Mouse (Mus musculus): Measurements from ENCODE around the gene Wdr78. TPM values are rescaled to one million over a fixed set of nuclear protein-coding genes. Genes with fewer than 3 reads are reported as not detected.

Wdr78 gene
- polyA plus RNA-seq (2015; fragmentation: Nextera tagmentation; extraction: Ambion mirVana) = 3.8 and 4.6 TPM in 2 replicates

- no peaks in the 10 kb centered on the region for H3K27me3 ChIP-seq (replicated peaks; ENCODE audit: control insufficient read depth, insufficient read depth, low read length)
- peak within 1 kb of the TSS; percentile 100 for H3K27ac ChIP-seq (ENCODE audit: low read length)
- no peaks in the 10 kb centered on the region for H3K9me3 ChIP-seq (ENCODE audit: control insufficient read depth, low read length)
- peak within 1 kb of the TSS; percentile 97 for H3K9ac ChIP-seq (replicated peaks; ENCODE audit: low read depth, low read length)
- WGBS = under 1% methylated on average over 79 of the region's 90 CpGs
- no peaks in the 10 kb centered on the region for H3K36me3 ChIP-seq (ENCODE audit: control insufficient read depth, insufficient read depth)
- peak within 1 kb of the TSS; percentile 92 for H3K4me3 ChIP-seq (replicated peaks; ENCODE audit: low read length)
- ATAC-seq = peak; percentile 99
- peak within 1 kb of the TSS; percentile 75 for H3K4me2 ChIP-seq (ENCODE audit: low read length)
- H3K4me1 ChIP-seq (replicated peaks; ENCODE audit: control insufficient read depth, insufficient read depth, low read length) = peaks cover 28% of the 10 kb centered on the region
Observed at GRCm38 (mm10) chr4:103114184-103115111, at the start of gene Wdr78, which contains the start of gene Mier1. Gene Wdr78, minus strand, starts transcription at chr4:103114555. Gene Mier1, plus strand, starts transcription at chr4:103114390.

- ATAC-seq = no peak
- no peak overlapping the region for H3K4me2 ChIP-seq (ENCODE audit: low read length)
- H3K9ac ChIP-seq (replicated peaks; ENCODE audit: low read depth, low read length) = no peak overlapping the region
- H3K9me3 ChIP-seq (ENCODE audit: control insufficient read depth, low read length) = no peaks in the 10 kb centered on the region
- no peak overlapping the region for H3K4me3 ChIP-seq (replicated peaks; ENCODE audit: low read length)
- H3K27me3 ChIP-seq (replicated peaks; ENCODE audit: control insufficient read depth, insufficient read depth, low read length) = no peaks in the 10 kb centered on the region
- WGBS = 92% methylated on average over 4 of the region's 4 CpGs
- H3K4me1 ChIP-seq (replicated peaks; ENCODE audit: control insufficient read depth, insufficient read depth, low read length) = no peaks in the 10 kb centered on the region
- H3K27ac ChIP-seq (ENCODE audit: low read length) = no peak overlapping the region
- peaks cover 12% of the 10 kb centered on the region for H3K36me3 ChIP-seq (ENCODE audit: control insufficient read depth, insufficient read depth)
Observed at GRCm38 (mm10) chr4:103158781-103159180, 44.4 kb upstream of the Wdr78 start.

GRCm38 (mm10) chr4:103151946-103152345, 37.6 kb upstream of the Wdr78 start:
- peaks cover 20% of the 10 kb centered on the region for H3K36me3 ChIP-seq (ENCODE audit: control insufficient read depth, insufficient read depth)
- no peak overlapping the region for H3K4me2 ChIP-seq (ENCODE audit: low read length)
- no peak for ATAC-seq
- H3K4me3 ChIP-seq (replicated peaks; ENCODE audit: low read length) = no peak overlapping the region
- no peaks in the 10 kb centered on the region for H3K27me3 ChIP-seq (replicated peaks; ENCODE audit: control insufficient read depth, insufficient read depth, low read length)
- no peaks in the 10 kb centered on the region for H3K4me1 ChIP-seq (replicated peaks; ENCODE audit: control insufficient read depth, insufficient read depth, low read length)
- 90% methylated on average over 5 of the region's 5 CpGs for WGBS
- H3K9ac ChIP-seq (replicated peaks; ENCODE audit: low read depth, low read length) = no peak overlapping the region
- no peaks in the 10 kb centered on the region for H3K9me3 ChIP-seq (ENCODE audit: control insufficient read depth, low read length)
- no peak overlapping the region for H3K27ac ChIP-seq (ENCODE audit: low read length)

- H3K27ac ChIP-seq (ENCODE audit: low read length) = no peak overlapping the region
- H3K4me2 ChIP-seq (ENCODE audit: low read length) = no peak overlapping the region
- peaks cover 11% of the 10 kb centered on the region for H3K36me3 ChIP-seq (ENCODE audit: control insufficient read depth, insufficient read depth)
- H3K9me3 ChIP-seq (ENCODE audit: control insufficient read depth, low read length) = no peaks in the 10 kb centered on the region
- WGBS = 26% methylated on average over 5 of the region's 5 CpGs
- no peak overlapping the region for H3K9ac ChIP-seq (replicated peaks; ENCODE audit: low read depth, low read length)
- no peak overlapping the region for H3K4me3 ChIP-seq (replicated peaks; ENCODE audit: low read length)
- peak; percentile 55 for ATAC-seq
- no peaks in the 10 kb centered on the region for H3K27me3 ChIP-seq (replicated peaks; ENCODE audit: control insufficient read depth, insufficient read depth, low read length)
- H3K4me1 ChIP-seq (replicated peaks; ENCODE audit: control insufficient read depth, insufficient read depth, low read length) = no peaks in the 10 kb centered on the region
Observed at GRCm38 (mm10) chr4:103146339-103146738, 32.0 kb upstream of the Wdr78 start.

GRCm38 (mm10) chr4:103136946-103137345, 22.6 kb upstream of the Wdr78 start:
- H3K4me3 ChIP-seq (replicated peaks; ENCODE audit: low read length) = no peak overlapping the region
- H3K9ac ChIP-seq (replicated peaks; ENCODE audit: low read depth, low read length) = no peak overlapping the region
- H3K4me1 ChIP-seq (replicated peaks; ENCODE audit: control insufficient read depth, insufficient read depth, low read length) = no peaks in the 10 kb centered on the region
- no peaks in the 10 kb centered on the region for H3K27me3 ChIP-seq (replicated peaks; ENCODE audit: control insufficient read depth, insufficient read depth, low read length)
- H3K4me2 ChIP-seq (ENCODE audit: low read length) = no peak overlapping the region
- H3K36me3 ChIP-seq (ENCODE audit: control insufficient read depth, insufficient read depth) = peaks cover 5% of the 10 kb centered on the region; the same call in 1 of the 2 replicates
- no peak for ATAC-seq
- no peaks in the 10 kb centered on the region for H3K9me3 ChIP-seq (ENCODE audit: control insufficient read depth, low read length)
- 83% methylated on average over 1 of the region's 1 CpGs for WGBS
- no peak overlapping the region for H3K27ac ChIP-seq (ENCODE audit: low read length)

GRCm38 (mm10) chr4:103126533-103126932, 12.2 kb upstream of the Wdr78 start:
- Histone ChIP-seq H3K27ac (ENCODE audit: low read length) (no peak overlapping the region), H3K4me2 (ENCODE audit: low read length) (no peak overlapping the region), H3K4me1 (replicated peaks; ENCODE audit: control insufficient read depth, insufficient read depth, low read length) (no peaks in the 10 kb centered on the region), H3K36me3 (ENCODE audit: control insufficient read depth, insufficient read depth) (peaks cover 2% of the 10 kb centered on the region; the same call in 1 of the 2 replicates), H3K9ac (replicated peaks; ENCODE audit: low read depth, low read length) (no peak overlapping the region), H3K27me3 (replicated peaks; ENCODE audit: control insufficient read depth, insufficient read depth, low read length) (no peaks in the 10 kb centered on the region), H3K9me3 (ENCODE audit: control insufficient read depth, low read length) (no peaks in the 10 kb centered on the region), H3K4me3 (replicated peaks; ENCODE audit: low read length) (no peak overlapping the region)
- WGBS = 90% methylated on average over 4 of the region's 4 CpGs
- ATAC-seq = no peak

- Histone ChIP-seq H3K9me3 (ENCODE audit: control insufficient read depth, low read length) (no peaks in the 10 kb centered on the region), H3K9ac (replicated peaks; ENCODE audit: low read depth, low read length) (no peak overlapping the region), H3K27me3 (replicated peaks; ENCODE audit: control insufficient read depth, insufficient read depth, low read length) (no peaks in the 10 kb centered on the region), H3K36me3 (ENCODE audit: control insufficient read depth, insufficient read depth) (no peaks in the 10 kb centered on the region), H3K4me1 (replicated peaks; ENCODE audit: control insufficient read depth, insufficient read depth, low read length) (peaks cover 15% of the 10 kb centered on the region), H3K4me2 (ENCODE audit: low read length) (no peak overlapping the region), H3K27ac (ENCODE audit: low read length) (no peak overlapping the region), H3K4me3 (replicated peaks; ENCODE audit: low read length) (no peak overlapping the region)
- ATAC-seq = no peak
Observed at GRCm38 (mm10) chr4:103123606-103124005, 9.3 kb upstream of the Wdr78 start.

GRCm38 (mm10) chr4:103123086-103123485, 8.7 kb upstream of the Wdr78 start:
- Histone ChIP-seq H3K27me3 (replicated peaks; ENCODE audit: control insufficient read depth, insufficient read depth, low read length) (no peaks in the 10 kb centered on the region), H3K4me1 (replicated peaks; ENCODE audit: control insufficient read depth, insufficient read depth, low read length) (peaks cover 16% of the 10 kb centered on the region), H3K4me2 (ENCODE audit: low read length) (no peak overlapping the region), H3K9ac (replicated peaks; ENCODE audit: low read depth, low read length) (no peak overlapping the region), H3K4me3 (replicated peaks; ENCODE audit: low read length) (no peak overlapping the region), H3K36me3 (ENCODE audit: control insufficient read depth, insufficient read depth) (no peaks in the 10 kb centered on the region), H3K27ac (ENCODE audit: low read length) (no peak overlapping the region), H3K9me3 (ENCODE audit: control insufficient read depth, low read length) (no peaks in the 10 kb centered on the region)
- ATAC-seq = no peak
- 83% methylated on average over 2 of the region's 2 CpGs for WGBS

GRCm38 (mm10) chr4:103120874-103121389, 6.6 kb upstream of the Wdr78 start:
- WGBS = 86% methylated on average over 9 of the region's 9 CpGs
- H3K27ac ChIP-seq (ENCODE audit: low read length) = no peak overlapping the region

More at GRCm38 (mm10) chr4:103120874-103121389, 6.6 kb upstream of the Wdr78 start:
- Histone ChIP-seq H3K4me1 (replicated peaks; ENCODE audit: control insufficient read depth, insufficient read depth, low read length) (peaks cover 16% of the 10 kb centered on the region), H3K36me3 (ENCODE audit: control insufficient read depth, insufficient read depth) (no peaks in the 10 kb centered on the region), H3K27me3 (replicated peaks; ENCODE audit: control insufficient read depth, insufficient read depth, low read length) (no peaks in the 10 kb centered on the region), H3K4me2 (ENCODE audit: low read length) (peak overlapping the region; percentile 73), H3K9ac (replicated peaks; ENCODE audit: low read depth, low read length) (no peak overlapping the region), H3K4me3 (replicated peaks; ENCODE audit: low read length) (no peak overlapping the region), H3K9me3 (ENCODE audit: control insufficient read depth, low read length) (no peaks in the 10 kb centered on the region)
- ATAC-seq = no peak

Data from forebrain, embryonic 16.5 days (tissue).